ENCODE assay signal across 8 mouse cellular contexts in genomic region chr7:27480927-27481626, GRCm38 (mm10). TPM values are rescaled to one million over a fixed set of nuclear protein-coding genes. Genes with fewer than 3 reads are reported as not detected.
DNase-seq lines count a peak whose midpoint lies in the region; ATAC-seq and TF ChIP-seq lines count a peak whose summit lies in the region.

No protein-coding gene starts in this region.

- H3K36me3 ChIP-seq in heart, embryonic 13.5 days: peaks cover 21% of the 10 kb centered on the region
- peaks cover 0 to 24% of the 10 kb centered on the region in 2 experiments; a peak in 2 of 4 replicates for H3K36me3 ChIP-seq in MEL (ENCODE audit: control insufficient read depth in 1 of 2, insufficient read depth in 2 of 2, low read length in 2 of 2)
- H3K36me3 ChIP-seq in hindbrain, embryonic 11.5 days (ENCODE audit: control insufficient read depth, insufficient read depth, low read length): no peaks in the 10 kb centered on the region
- H3K36me3 ChIP-seq in midbrain, embryonic 10.5 days: peaks cover 21% of the 10 kb centered on the region

- H3K4me3 ChIP-seq in heart, embryonic 13.5 days: peak overlapping the region; percentile 47
- H3K4me3 ChIP-seq in MEL (ENCODE audit: control insufficient read depth in 1 of 2, insufficient read depth in 1 of 2, low read depth in 2 of 2, low read length in 2 of 2): peak overlapping the region; percentile 71 to 83
- H3K4me3 ChIP-seq in hindbrain, embryonic 11.5 days (ENCODE audit: low read depth, low read length): peak overlapping the region; percentile 22
- H3K4me3 ChIP-seq in midbrain, embryonic 10.5 days: peak overlapping the region; percentile 46

- TF ChIP-seq EP300 in MEL (IDR thresholded peaks at IDR 0.05; ENCODE audit: low read depth in 1 of 2, low read length in 2 of 2): no peak

- ATAC-seq in heart, embryonic 13.5 days (ENCODE audit: extremely low read depth, insufficient number of reproducible peaks, low FRiP score, low TSS enrichment): no peak
- no peak; the same call in 1 of the 2 replicates for ATAC-seq in hindbrain, embryonic 11.5 days (ENCODE audit: low FRiP score)

- no peaks in the 10 kb centered on the region for H3K27me3 ChIP-seq in heart, embryonic 13.5 days (replicated peaks)
- no peaks in the 10 kb centered on the region for H3K27me3 ChIP-seq in MEL (ENCODE audit: control insufficient read depth in 1 of 2, insufficient read depth in 2 of 2, low read length in 2 of 2)
- no peaks in the 10 kb centered on the region for H3K27me3 ChIP-seq in hindbrain, embryonic 11.5 days (ENCODE audit: control insufficient read depth, insufficient read depth, low read length)
- H3K27me3 ChIP-seq in midbrain, embryonic 10.5 days (ENCODE audit: low read depth, poor library complexity, severe bottlenecking): peaks cover 8% of the 10 kb centered on the region

- H3K9ac ChIP-seq in heart, embryonic 13.5 days: peak overlapping the region; percentile 81
- H3K9ac ChIP-seq in MEL (ENCODE audit: control insufficient read depth, low read depth, low read length, poor library complexity, severe bottlenecking): peak overlapping the region; percentile 75
- H3K9ac ChIP-seq in hindbrain, embryonic 11.5 days (ENCODE audit: low read depth, low read length): peak overlapping the region; percentile 40; the same call in 1 of the 2 replicates

- H3K9me3 ChIP-seq in heart, embryonic 13.5 days: no peaks in the 10 kb centered on the region
- no peaks in the 10 kb centered on the region for H3K9me3 ChIP-seq in MEL (replicated peaks; ENCODE audit: insufficient read depth, low read length)
- no peaks in the 10 kb centered on the region for H3K9me3 ChIP-seq in hindbrain, embryonic 11.5 days (ENCODE audit: control insufficient read depth, low read length)
- H3K9me3 ChIP-seq in midbrain, embryonic 10.5 days (replicated peaks): no peaks in the 10 kb centered on the region

- no peak for TF ChIP-seq RAD21 in MEL (IDR thresholded peaks at IDR 0.05; ENCODE audit: low read depth, low read length)

- no peak for DNase-seq in heart, adult 11 months
- DNase-seq in MEL (ENCODE audit: low read depth, low spot score): peak; percentile 50
- no peak for DNase-seq in hindbrain, embryonic 11.5 days (ENCODE audit: low spot score)
- no peak for DNase-seq in midbrain, embryonic 10.5 days (ENCODE audit: low spot score)
- DNase-seq in urinary bladder, adult 18-20 months (ENCODE audit: low spot score in 2 of 2): no peak
- DNase-seq in adrenal gland, postnatal 14 days: no peak
- no peak for DNase-seq in gastrocnemius, postnatal 4 days (ENCODE audit: low spot score in 2 of 2)

- no peak for TF ChIP-seq POLR2A in MEL (IDR thresholded peaks at IDR 0.05; ENCODE audit: control insufficient read depth in 1 of 2, insufficient read depth in 1 of 2, low read depth in 1 of 2, low read length in 2 of 2, poor library complexity in 1 of 2)

- peaks cover 43% of the 10 kb centered on the region for H3K4me1 ChIP-seq in heart, embryonic 13.5 days
- peaks cover 8 to 26% of the 10 kb centered on the region in 2 experiments for H3K4me1 ChIP-seq in MEL (ENCODE audit: control insufficient read depth in 1 of 2, insufficient read depth in 2 of 2, low read length in 2 of 2)
- no peaks in the 10 kb centered on the region for H3K4me1 ChIP-seq in hindbrain, embryonic 11.5 days (replicated peaks; ENCODE audit: control insufficient read depth, insufficient read depth, low read length)
- peaks cover 17% of the 10 kb centered on the region for H3K4me1 ChIP-seq in midbrain, embryonic 10.5 days

- H3K4me2 ChIP-seq in heart, embryonic 13.5 days: peak overlapping the region; percentile 70
- peak overlapping the region; percentile 41 for H3K4me2 ChIP-seq in hindbrain, embryonic 11.5 days (replicated peaks; ENCODE audit: low read depth, low read length)

- 12% methylated on average over 11 of the region's 11 CpGs for WGBS in heart, embryonic 13.5 days
- WGBS in hindbrain, embryonic 11.5 days: 14% methylated on average over 10 of the region's 11 CpGs
- WGBS in midbrain, embryonic 10.5 days: 11% methylated on average over 11 of the region's 11 CpGs

- H3K79me2 ChIP-seq in MEL (ENCODE audit: control insufficient read depth, insufficient read depth, low read length, poor library complexity): no peaks in the 10 kb centered on the region

- H3K27ac ChIP-seq in heart, embryonic 13.5 days (replicated peaks): peak overlapping the region; percentile 91
- H3K27ac ChIP-seq in MEL (ENCODE audit: control insufficient read depth, low read depth, low read length): peak overlapping the region; percentile 41; the same call in 1 of the 2 replicates
- H3K27ac ChIP-seq in hindbrain, embryonic 11.5 days (ENCODE audit: low read depth, low read length): no peak overlapping the region; the same call in 1 of the 2 replicates
- H3K27ac ChIP-seq in midbrain, embryonic 10.5 days (replicated peaks): peak overlapping the region; percentile 72

- no peak for TF ChIP-seq CTCF in MEL (IDR thresholded peaks at IDR 0.05 in 2 of 3, conservative IDR thresholded peaks at IDR 0.05 in 1 of 3; ENCODE audit: control insufficient read depth in 1 of 3, insufficient read depth in 1 of 3, low read depth in 2 of 3, low read length in 3 of 3, poor library complexity in 1 of 3, severe bottlenecking in 1 of 3)

TF ChIP-seq in MEL, 35 proteins besides CTCF, POLR2A, EP300 and RAD21:
- TF ChIP-seq TBP (IDR thresholded peaks at IDR 0.05; ENCODE audit: low read depth, low read length): 0 out of 2 replicates have a peak, but pooled peaks have one; percentile 7
- TF ChIP-seq ELF1 (IDR thresholded peaks at IDR 0.05; ENCODE audit: low read depth, low read length): no peak

RNA-seq across cellular contexts. Expression of gene Sertad1, which starts 5.6 kb away (rescaled TPM):
- polyA plus RNA-seq in heart, embryonic 13.5 days (2015; fragmentation: Nextera tagmentation; extraction: Ambion mirVana): 32.3 and 37.1 TPM in 2 replicates
- total RNA-seq in MEL (2012; rRNA removed): 9.9 and 12.4 TPM in 2 replicates
- polyA plus RNA-seq in MEL (2012; ENCODE audit: insufficient read depth in 1 of 2, insufficient read length in 2 of 2, low read depth in 1 of 2, low replicate concordance in 2 of 2, missing spikeins in 1 of 2): 10 to 100 TPM in 1 of 2 experiments, not detected in 1; 10.6 TPM
- 18.4 and 21.0 TPM in 2 replicates for polyA plus RNA-seq in hindbrain, embryonic 11.5 days (2014; fragmentation: Nextera tagmentation; extraction: Ambion mirVana)
- 16.4 and 19.2 TPM in 2 replicates for polyA plus RNA-seq in midbrain, embryonic 10.5 days (2016; fragmentation: Nextera tagmentation; extraction: Ambion mirVana)
- 24.5 and 26.3 TPM in 2 replicates for total RNA-seq in adrenal gland, postnatal 14 days (2021)
- total RNA-seq in gastrocnemius, postnatal 4 days (2021): 10 to 100 TPM; 15.6 to 16.2 TPM

RNA-seq across cellular contexts. Expression of gene Sertad3, which starts 7.5 kb away (rescaled TPM):
- polyA plus RNA-seq in heart, embryonic 13.5 days (2015; fragmentation: Nextera tagmentation; extraction: Ambion mirVana): 21.1 and 23.2 TPM in 2 replicates
- total RNA-seq in MEL (2012; rRNA removed): 2.0 and 2.4 TPM in 2 replicates
- 1 to 10 TPM in 1 of 2 experiments, not detected in 1; 6.7 TPM for polyA plus RNA-seq in MEL (2012; ENCODE audit: insufficient read depth in 1 of 2, insufficient read length in 2 of 2, low read depth in 1 of 2, low replicate concordance in 2 of 2, missing spikeins in 1 of 2)
- polyA plus RNA-seq in hindbrain, embryonic 11.5 days (2014; fragmentation: Nextera tagmentation; extraction: Ambion mirVana): 20.7 and 22.2 TPM in 2 replicates
- polyA plus RNA-seq in midbrain, embryonic 10.5 days (2016; fragmentation: Nextera tagmentation; extraction: Ambion mirVana): 18.9 and 21.9 TPM in 2 replicates
- 12.9 and 15.7 TPM in 2 replicates for total RNA-seq in adrenal gland, postnatal 14 days (2021)
- total RNA-seq in gastrocnemius, postnatal 4 days (2021): 10 to 100 TPM; 13.0 to 13.6 TPM

RNA-seq across cellular contexts. Expression of gene Prx, which starts 18.0 kb away (rescaled TPM):
- 2.0 and 2.1 TPM in 2 replicates for polyA plus RNA-seq in heart, embryonic 13.5 days (2015; fragmentation: Nextera tagmentation; extraction: Ambion mirVana)
- 0.39 TPM in 2 replicates for total RNA-seq in MEL (2012; rRNA removed)
- polyA plus RNA-seq in MEL (2012; ENCODE audit: insufficient read depth in 1 of 2, insufficient read length in 2 of 2, low read depth in 1 of 2, low replicate concordance in 2 of 2, missing spikeins in 1 of 2): 1 to 10 TPM in 1 of 2 experiments, not detected in 1; 1.4 TPM
- polyA plus RNA-seq in hindbrain, embryonic 11.5 days (2014; fragmentation: Nextera tagmentation; extraction: Ambion mirVana): 0.53 and 1.0 TPM in 2 replicates
- polyA plus RNA-seq in midbrain, embryonic 10.5 days (2016; fragmentation: Nextera tagmentation; extraction: Ambion mirVana): 2.3 and 2.5 TPM in 2 replicates
- 2.7 and 3.5 TPM in 2 replicates for total RNA-seq in adrenal gland, postnatal 14 days (2021)
- total RNA-seq in gastrocnemius, postnatal 4 days (2021): 10 to 100 TPM; 36.6 to 38.2 TPM

RNA-seq across cellular contexts. Expression of gene Blvrb, which starts 33.3 kb away (rescaled TPM):
- 84.7 and 89.0 TPM in 2 replicates for polyA plus RNA-seq in heart, embryonic 13.5 days (2015; fragmentation: Nextera tagmentation; extraction: Ambion mirVana)
- 183 and 245 TPM in 2 replicates for total RNA-seq in MEL (2012; rRNA removed)
- polyA plus RNA-seq in MEL (2012; ENCODE audit: insufficient read depth in 1 of 2, insufficient read length in 2 of 2, low read depth in 1 of 2, low replicate concordance in 2 of 2, missing spikeins in 1 of 2): 100 to 1,000 TPM in 1 of 2 experiments, not detected in 1; 210 TPM
- polyA plus RNA-seq in hindbrain, embryonic 11.5 days (2014; fragmentation: Nextera tagmentation; extraction: Ambion mirVana): 34.8 and 35.4 TPM in 2 replicates
- 38.9 and 40.9 TPM in 2 replicates for polyA plus RNA-seq in midbrain, embryonic 10.5 days (2016; fragmentation: Nextera tagmentation; extraction: Ambion mirVana)
- 72.6 and 76.9 TPM in 2 replicates for total RNA-seq in adrenal gland, postnatal 14 days (2021)
- total RNA-seq in gastrocnemius, postnatal 4 days (2021): 10 to 100 TPM; 29.0 to 36.5 TPM

RNA-seq across cellular contexts. Expression of gene Sptbn4, which starts 33.6 kb away (rescaled TPM):
- 0.13 and 0.23 TPM in 2 replicates for polyA plus RNA-seq in heart, embryonic 13.5 days (2015; fragmentation: Nextera tagmentation; extraction: Ambion mirVana)
- 0.19 and 0.36 TPM in 2 replicates for total RNA-seq in MEL (2012; rRNA removed)
- polyA plus RNA-seq in MEL (2012; ENCODE audit: insufficient read depth in 1 of 2, insufficient read length in 2 of 2, low read depth in 1 of 2, low replicate concordance in 2 of 2, missing spikeins in 1 of 2): under 1 TPM in 1 of 2 experiments, not detected in 1; 0.68 TPM
- 0.20 and 0.57 TPM in 2 replicates for polyA plus RNA-seq in hindbrain, embryonic 11.5 days (2014; fragmentation: Nextera tagmentation; extraction: Ambion mirVana)
- polyA plus RNA-seq in midbrain, embryonic 10.5 days (2016; fragmentation: Nextera tagmentation; extraction: Ambion mirVana): 0.30 and 0.52 TPM in 2 replicates
- total RNA-seq in adrenal gland, postnatal 14 days (2021): 0.74 and 1.5 TPM in 2 replicates
- total RNA-seq in gastrocnemius, postnatal 4 days (2021): under 1 TPM; 0.21 to 0.34 TPM

Comparison
In these comparisons a context has a peak if more than half of its experiments do, and no peak if none do; other contexts are left out.
1. H3K4me3 ChIP-seq: peak in every context shown above with its lines; median percentile 77 in MEL; 47 in heart, embryonic 13.5 days; 46 in midbrain, embryonic 10.5 days; 22 in hindbrain, embryonic 11.5 days.